Comparison of ENCODE assay signal across 24 mouse cellular contexts in genomic region chr14:29350627-29351026, GRCm38 (mm10).
DNase-seq lines count a peak whose midpoint lies in the region; ATAC-seq and TF ChIP-seq lines count a peak whose summit lies in the region.
"Had no signal": no experiment of that assay in that cellular context is flagged by ENCODE, and none has a peak within 500 bp of the region (broad histone marks: within the 10 kb centered on the region; RNA-seq: fewer than 3 reads in every experiment).

No protein-coding gene starts in this region.

- TF ChIP-seq POLR2A in brain, embryonic 14.5 days (IDR thresholded peaks at IDR 0.05; ENCODE audit: borderline replicate concordance, extremely low read depth, insufficient read depth, insufficient read length, poor library complexity, severe bottlenecking): no peak

- H3K9ac ChIP-seq in forebrain, embryonic 14.5 days (ENCODE audit: low read length): no peak overlapping the region
- no peak overlapping the region for H3K9ac ChIP-seq in forebrain, embryonic 12.5 days
- no peak overlapping the region for H3K9ac ChIP-seq in limb, embryonic 11.5 days (ENCODE audit: low read length)
- no peak overlapping the region for H3K9ac ChIP-seq in neural tube, embryonic 13.5 days
- H3K9ac ChIP-seq: embryonic facial prominence, embryonic 15.5 days; heart, embryonic 15.5 days; hindbrain, embryonic 15.5 days had no signal

- no peaks in the 10 kb centered on the region for H3K27me3 ChIP-seq in forebrain, embryonic 14.5 days (replicated peaks; ENCODE audit: control insufficient read depth, insufficient read depth, low read length)
- H3K27me3 ChIP-seq in forebrain, embryonic 12.5 days: no peaks in the 10 kb centered on the region
- H3K27me3 ChIP-seq in limb, embryonic 11.5 days (ENCODE audit: control insufficient read depth, insufficient read depth, low read length): no peaks in the 10 kb centered on the region
- no peaks in the 10 kb centered on the region for H3K27me3 ChIP-seq in limb, embryonic 10.5 days (ENCODE audit: low read depth, poor library complexity, severe bottlenecking)
- no peaks in the 10 kb centered on the region for H3K27me3 ChIP-seq in neural tube, embryonic 13.5 days
- H3K27me3 ChIP-seq: embryonic facial prominence, embryonic 15.5 days; heart, embryonic 15.5 days; hindbrain, embryonic 15.5 days had no signal

- intact Hi-C loops in heart, postnatal 14 days (cut with DNase I): no loop called here

- no peak overlapping the region for H3K27ac ChIP-seq in forebrain, embryonic 14.5 days (ENCODE audit: low read depth, low read length)
- no peak overlapping the region for H3K27ac ChIP-seq in forebrain, embryonic 12.5 days
- no peak overlapping the region for H3K27ac ChIP-seq in limb, embryonic 11.5 days (replicated peaks; ENCODE audit: low read depth, low read length)
- no peak overlapping the region for H3K27ac ChIP-seq in limb, embryonic 10.5 days
- no peak overlapping the region for H3K27ac ChIP-seq in neural tube, embryonic 13.5 days (replicated peaks)
- H3K27ac ChIP-seq: embryonic facial prominence, embryonic 15.5 days; forebrain, embryonic 10.5 days; gastrocnemius, adult 2 months; heart, embryonic 15.5 days; hindbrain, embryonic 10.5 days; hindbrain, embryonic 15.5 days had no signal

- 47% methylated on average over 4 of the region's 4 CpGs for WGBS in forebrain, embryonic 14.5 days
- 59% methylated on average over 4 of the region's 4 CpGs for WGBS in forebrain, embryonic 12.5 days
- WGBS in limb, embryonic 11.5 days: 27% methylated on average over 4 of the region's 4 CpGs
- WGBS in limb, embryonic 10.5 days: 49% methylated on average over 4 of the region's 4 CpGs
- WGBS in neural tube, embryonic 13.5 days: 34% methylated on average over 4 of the region's 4 CpGs

- peak; percentile 10 for DNase-seq in forebrain, embryonic 14.5 days (ENCODE audit: low spot score)
- peak; percentile 24 for DNase-seq in limb, embryonic 11.5 days (ENCODE audit: low spot score)
- DNase-seq in limb, embryonic 10.5 days (ENCODE audit: low spot score): no peak
- DNase-seq in brain, embryonic 14.5 days (ENCODE audit: low read depth): peak; percentile 35
- no peak for DNase-seq in heart, adult 9 months (ENCODE audit: low spot score in 2 of 2)
- DNase-seq in heart, postnatal 14 days: no peak
- DNase-seq: adrenal gland, postnatal 10 days; cerebellum, adult 18-20 months; cerebellum, adult 9-11 months; cerebellum, postnatal 36 days; embryo, embryonic 11 days; gastrocnemius, adult 2 months; gastrocnemius, postnatal 25 days had no signal

- no peaks in the 10 kb centered on the region for H3K9me3 ChIP-seq in forebrain, embryonic 14.5 days (replicated peaks; ENCODE audit: control insufficient read depth, low read length)
- no peaks in the 10 kb centered on the region for H3K9me3 ChIP-seq in forebrain, embryonic 12.5 days
- no peaks in the 10 kb centered on the region for H3K9me3 ChIP-seq in limb, embryonic 11.5 days (ENCODE audit: control insufficient read depth, low read length)
- no peaks in the 10 kb centered on the region for H3K9me3 ChIP-seq in limb, embryonic 10.5 days (replicated peaks)
- H3K9me3 ChIP-seq in neural tube, embryonic 13.5 days: no peaks in the 10 kb centered on the region
- H3K9me3 ChIP-seq: embryonic facial prominence, embryonic 15.5 days; forebrain, embryonic 10.5 days; heart, embryonic 15.5 days; hindbrain, embryonic 10.5 days; hindbrain, embryonic 15.5 days had no signal

- H3K4me1 ChIP-seq in forebrain, embryonic 14.5 days (ENCODE audit: control insufficient read depth, insufficient read depth, low read length): no peaks in the 10 kb centered on the region
- no peaks in the 10 kb centered on the region for H3K4me1 ChIP-seq in forebrain, embryonic 12.5 days
- H3K4me1 ChIP-seq in limb, embryonic 11.5 days (ENCODE audit: control insufficient read depth, insufficient read depth, low read length): no peaks in the 10 kb centered on the region
- peaks cover 15% of the 10 kb centered on the region for H3K4me1 ChIP-seq in limb, embryonic 10.5 days
- peaks cover 14% of the 10 kb centered on the region for H3K4me1 ChIP-seq in neural tube, embryonic 13.5 days (replicated peaks)
- H3K4me1 ChIP-seq: forebrain, embryonic 10.5 days; heart, embryonic 15.5 days; hindbrain, embryonic 10.5 days; hindbrain, embryonic 15.5 days had no signal

- H3K4me3 ChIP-seq in forebrain, embryonic 14.5 days (ENCODE audit: low read depth, low read length): no peak overlapping the region
- H3K4me3 ChIP-seq in forebrain, embryonic 12.5 days (replicated peaks): no peak overlapping the region
- no peak overlapping the region for H3K4me3 ChIP-seq in limb, embryonic 11.5 days (ENCODE audit: low read depth, low read length)
- no peak overlapping the region for H3K4me3 ChIP-seq in limb, embryonic 10.5 days
- no peak overlapping the region for H3K4me3 ChIP-seq in neural tube, embryonic 13.5 days
- H3K4me3 ChIP-seq: embryonic facial prominence, embryonic 15.5 days; erythroblast, embryonic 14.5 days; forebrain, embryonic 10.5 days; gastrocnemius, adult 2 months; heart, embryonic 15.5 days; hindbrain, embryonic 10.5 days; hindbrain, embryonic 15.5 days had no signal

- TF ChIP-seq CTCF in brain, embryonic 14.5 days (IDR thresholded peaks at IDR 0.05; ENCODE audit: borderline replicate concordance, extremely low read depth, insufficient read depth, insufficient read length): no peak

- H3K36me3 ChIP-seq in forebrain, embryonic 14.5 days (ENCODE audit: control insufficient read depth, insufficient read depth, low read length): no peaks in the 10 kb centered on the region
- H3K36me3 ChIP-seq in forebrain, embryonic 12.5 days (replicated peaks): no peaks in the 10 kb centered on the region
- no peaks in the 10 kb centered on the region for H3K36me3 ChIP-seq in limb, embryonic 11.5 days (ENCODE audit: control insufficient read depth, insufficient read depth, low read length)
- H3K36me3 ChIP-seq in limb, embryonic 10.5 days: no peaks in the 10 kb centered on the region
- no peaks in the 10 kb centered on the region for H3K36me3 ChIP-seq in neural tube, embryonic 13.5 days
- H3K36me3 ChIP-seq: embryonic facial prominence, embryonic 15.5 days; forebrain, embryonic 10.5 days; heart, embryonic 15.5 days; hindbrain, embryonic 10.5 days; hindbrain, embryonic 15.5 days had no signal

- ATAC-seq in forebrain, embryonic 14.5 days: no peak
- no peak for ATAC-seq in forebrain, embryonic 12.5 days (ENCODE audit: low FRiP score)
- ATAC-seq in limb, embryonic 11.5 days (ENCODE audit: insufficient number of reproducible peaks, low FRiP score, low TSS enrichment, low read depth): no peak
- peak; percentile 59; the same call in 1 of the 2 replicates for ATAC-seq in neural tube, embryonic 13.5 days (ENCODE audit: low read depth)
- ATAC-seq: forebrain, embryonic 16.5 days; inflammation-experienced regulatory T-cells, adult 6 months had no signal

- H3K4me2 ChIP-seq in forebrain, embryonic 14.5 days (ENCODE audit: low read length): no peak overlapping the region
- H3K4me2 ChIP-seq in forebrain, embryonic 12.5 days: no peak overlapping the region
- no peak overlapping the region for H3K4me2 ChIP-seq in limb, embryonic 11.5 days (ENCODE audit: low read depth, severe bottlenecking)
- H3K4me2 ChIP-seq in neural tube, embryonic 13.5 days: no peak overlapping the region
- H3K4me2 ChIP-seq: embryonic facial prominence, embryonic 15.5 days; heart, embryonic 11.5 days; heart, embryonic 15.5 days; hindbrain, embryonic 15.5 days had no signal

Comparison
In these comparisons a context has a peak if more than half of its experiments do, and no peak if none do; other contexts are left out.
1. DNase-seq: peak in forebrain, embryonic 14.5 days (single experiment), limb, embryonic 11.5 days (single experiment) and brain, embryonic 14.5 days (single experiment); none in limb, embryonic 10.5 days (single experiment), heart, adult 9 months (0 of 2) and heart, postnatal 14 days (0 of 2).